Mouse (Mus musculus) spleen, adult 2 months (tissue): ENCODE results near the gene Tor3a. TPM values are rescaled to one million over a fixed set of nuclear protein-coding genes. Genes with fewer than 3 reads are reported as not detected.

Experiments
- DNase-seq, 2 experiments: peaks; one replicate each; pipeline versions ENCODE4 v3.0.0 to v3.0.0-alpha.2; 2012 to 2021; ENCODE audit warnings: low spot score in 2 of 2, low read depth in 1 of 2
- H3K27ac ChIP-seq: fragments of 200-500 bp; 2 replicates; pipeline ENCODE4 v1.5.1; 2012; ENCODE audit warnings: low read length, inconsistent platforms; ENCODE audit not compliant: insufficient read depth
- H3K27me3 ChIP-seq: fragments of 200-500 bp; 2 replicates; pipeline ENCODE4 v1.6.1; 2012; ENCODE audit warnings: mild to moderate bottlenecking, moderate library complexity, low read length, inconsistent platforms; ENCODE audit not compliant: control insufficient read depth, insufficient read depth
- H3K36me3 ChIP-seq: fragments of 200-500 bp; 2 replicates; pipeline ENCODE4 v1.6.1; 2012; ENCODE audit warnings: mild to moderate bottlenecking, low read length, inconsistent platforms; ENCODE audit not compliant: control insufficient read depth, insufficient read depth
- H3K4me1 ChIP-seq: fragments of 200-500 bp; 2 replicates; pipeline ENCODE4 v1.6.1; 2011; ENCODE audit warnings: inconsistent platforms; ENCODE audit not compliant: control insufficient read depth, insufficient read depth, insufficient read length
- H3K4me3 ChIP-seq: fragments of 200-500 bp; 2 replicates; pipeline ENCODE4 v1.5.1; 2011; ENCODE audit warnings: mild to moderate bottlenecking, inconsistent platforms; ENCODE audit not compliant: insufficient read depth, insufficient read length; ENCODE audit errors: extremely low read depth
- CTCF ChIP-seq: fragments of 200-500 bp; IDR thresholded peaks from 2 replicates; pipeline ENCODE4 v1.5.1; 2011; ENCODE audit warnings: mild to moderate bottlenecking, inconsistent platforms; ENCODE audit not compliant: insufficient read depth, insufficient read length, insufficient replicate concordance; ENCODE audit errors: extremely low read depth
- POLR2A ChIP-seq: fragments of 200-500 bp; IDR thresholded peaks from 2 replicates; pipeline ENCODE4 v1.6.1; 2011; ENCODE audit warnings: low read depth, low read length, inconsistent platforms
- WGBS: fragments of 180-500 bp; shearing (Covaris S2); methylation state at CpG from one replicate; pipeline ENCODE4 v1.1.7; 2018; 5-methylcytosine and 5-hydroxymethylcytosine counted together
- polyA plus RNA-seq: library from polyadenylated mRNA; depleted of rRNA; stranded (reverse); fragments of >200 nt; gene quantifications from 2 replicates; pipeline ENCODE4 v1.2.3, GENCODE M21; 2012

Gene Tor3a
- polyA plus RNA-seq, 1 experiment: 32.2 TPM

- WGBS: 97% methylated on average over 5 of the region's 5 CpGs
- H3K27me3 ChIP-seq: no peaks in the 10 kb centered on the region
- DNase-seq: no peak
Observed at GRCm38 (mm10) chr1:156639455-156639854, 34.7 kb downstream of the Tor3a start.

GRCm38 (mm10) chr1:156635148-156635547 lies 39.0 kb downstream of the Tor3a start:
- Histone ChIP-seq H3K27me3 (no peaks in the 10 kb centered on the region), H3K27ac (no peak overlapping the region), H3K36me3 (peaks cover 44% of the 10 kb centered on the region), H3K4me1 (no peaks in the 10 kb centered on the region), H3K4me3 (no peak overlapping the region)
- no peak for DNase-seq
- TF ChIP-seq POLR2A: no peak
- TF ChIP-seq CTCF: no peak
- WGBS: 96% methylated on average over 2 of the region's 2 CpGs

More at GRCm38 (mm10) chr1:156639455-156639854, 34.7 kb downstream of the Tor3a start:
- Histone ChIP-seq H3K4me1 (no peaks in the 10 kb centered on the region), H3K36me3 (peaks cover 45% of the 10 kb centered on the region), H3K4me3 (no peak overlapping the region), H3K27ac (no peak overlapping the region)
- TF ChIP-seq POLR2A: no peak
- TF ChIP-seq CTCF: no peak

- Histone ChIP-seq H3K4me1 (no peaks in the 10 kb centered on the region), H3K4me3 (no peak overlapping the region), H3K27me3 (no peaks in the 10 kb centered on the region), H3K27ac (no peak overlapping the region), H3K36me3 (peaks cover 45% of the 10 kb centered on the region)
- DNase-seq: no peak
- TF ChIP-seq CTCF (no peak), POLR2A (no peak)
- WGBS: 80% methylated on average over 10 of the region's 10 CpGs
Observed at GRCm38 (mm10) chr1:156633095-156633494, 41.1 kb downstream of the Tor3a start.

GRCm38 (mm10) chr1:156630965-156631364 lies 43.2 kb downstream of the Tor3a start:
- TF ChIP-seq POLR2A: no peak
- no peak for TF ChIP-seq CTCF
- H3K4me1 ChIP-seq: no peaks in the 10 kb centered on the region
- DNase-seq: no peak
- H3K27ac ChIP-seq: no peak overlapping the region
- no peaks in the 10 kb centered on the region for H3K27me3 ChIP-seq
- H3K4me3 ChIP-seq: no peak overlapping the region
- peaks cover 40% of the 10 kb centered on the region for H3K36me3 ChIP-seq

GRCm38 (mm10) chr1:156629984-156630383 lies 44.2 kb downstream of the Tor3a start:
- no peak for DNase-seq
- Histone ChIP-seq H3K36me3 (peaks cover 34% of the 10 kb centered on the region), H3K4me1 (no peaks in the 10 kb centered on the region), H3K4me3 (no peak overlapping the region), H3K27me3 (no peaks in the 10 kb centered on the region), H3K27ac (no peak overlapping the region)
- WGBS: 95% methylated on average over 8 of the region's 8 CpGs
- no peak for TF ChIP-seq POLR2A
- TF ChIP-seq CTCF: no peak

- no peaks in the 10 kb centered on the region for H3K27me3 ChIP-seq
- WGBS: 89% methylated on average over 4 of the region's 4 CpGs
- H3K27ac ChIP-seq: no peak overlapping the region
- DNase-seq: no peak
- H3K4me3 ChIP-seq: no peak overlapping the region
- H3K4me1 ChIP-seq: peaks cover 1% of the 10 kb centered on the region; the same call in 1 of the 2 replicates
- peaks cover 27% of the 10 kb centered on the region for H3K36me3 ChIP-seq
- no peak for TF ChIP-seq CTCF
- TF ChIP-seq POLR2A: no peak
Observed at GRCm38 (mm10) chr1:156626729-156627128, 47.4 kb downstream of the Tor3a start.

- H3K27ac ChIP-seq: no peak overlapping the region
- DNase-seq: no peak
- H3K27me3 ChIP-seq: no peaks in the 10 kb centered on the region
- peaks cover 8% of the 10 kb centered on the region; the same call in 1 of the 2 replicates for H3K4me1 ChIP-seq
- 30% methylated on average over 1 of the region's 1 CpGs for WGBS
- no peak overlapping the region for H3K4me3 ChIP-seq
- TF ChIP-seq POLR2A (no peak), CTCF (no peak)
- peaks cover 13% of the 10 kb centered on the region for H3K36me3 ChIP-seq
Observed at GRCm38 (mm10) chr1:156624231-156624630, 49.9 kb downstream of the Tor3a start.

- no peak for DNase-seq
- 51% methylated on average over 3 of the region's 3 CpGs for WGBS
- Histone ChIP-seq H3K4me3 (no peak overlapping the region), H3K27me3 (no peaks in the 10 kb centered on the region), H3K4me1 (peaks cover 20% of the 10 kb centered on the region), H3K36me3 (peaks cover 10% of the 10 kb centered on the region), H3K27ac (peak overlapping the region; percentile 83)
- no peak for TF ChIP-seq CTCF
- no peak for TF ChIP-seq POLR2A
Observed at GRCm38 (mm10) chr1:156620951-156621350, 53.2 kb downstream of the Tor3a start.
